ENCODE assay signal across 24 mouse cellular contexts in genomic region chr16:17015111-17015852, GRCm38 (mm10). TPM values are rescaled to one million over a fixed set of nuclear protein-coding genes. Genes with fewer than 3 reads are reported as not detected.
DNase-seq lines count a peak whose midpoint lies in the region; ATAC-seq lines count a peak whose summit lies in the region.
"Had no signal": no experiment of that assay in that cellular context is flagged by ENCODE, and none has a peak within 500 bp of the region (broad histone marks: within the 10 kb centered on the region; RNA-seq: fewer than 3 reads in every experiment).

No protein-coding gene starts in this region.

- no peak overlapping the region for H3K4me2 ChIP-seq in hindbrain, embryonic 12.5 days (replicated peaks)
- H3K4me2 ChIP-seq: forebrain, embryonic 12.5 days; limb, embryonic 15.5 days; liver, embryonic 15.5 days; neural tube, embryonic 15.5 days had no signal

- no peak overlapping the region for H3K4me3 ChIP-seq in hindbrain, embryonic 12.5 days
- H3K4me3 ChIP-seq: forebrain, embryonic 12.5 days; limb, embryonic 15.5 days; liver, embryonic 15.5 days; megakaryocyte, embryonic 14.5 days; myocyte; neural tube, embryonic 15.5 days had no signal

- peak; percentile 28 for DNase-seq in layer of hippocampus, adult 11-12 months (ENCODE audit: low spot score)
- no peak for DNase-seq in layer of hippocampus, postnatal 25 days (ENCODE audit: extremely low spot score in 1 of 2, low spot score in 1 of 2)
- peak; percentile 33 for DNase-seq in 416B (ENCODE audit: low read depth)
- peak; percentile 28 to 84 for DNase-seq in left cerebral cortex, postnatal 25 days (ENCODE audit: low spot score in 2 of 2)
- no peak for DNase-seq in adrenal gland, postnatal 10 days
- DNase-seq: adrenal gland, postnatal 14 days; cerebellum, adult 11-12 months; cerebellum, postnatal 25 days; heart, postnatal 4 days; kidney, adult 11 months; lung, postnatal 10 days; midbrain, embryonic 14.5 days; thymus, postnatal 4 days had no signal

- 95% methylated on average over 4 of the region's 4 CpGs for WGBS in hindbrain, embryonic 12.5 days

- intact Hi-C loops in left cerebral cortex, postnatal 25 days (cut with DNase I) = no loop called here

- ATAC-seq in CD4-positive, CD25-positive, alpha-beta regulatory T cell, adult 4 months = peak; percentile 49
- no peak for ATAC-seq in megakaryocyte, adult 5-6 weeks (ENCODE audit: poor library complexity, severe bottlenecking)
- no peak for ATAC-seq in hindbrain, embryonic 12.5 days (ENCODE audit: low FRiP score)
- ATAC-seq: hindbrain, embryonic 16.5 days; Patski had no signal

- H3K27ac ChIP-seq in hindbrain, embryonic 12.5 days = no peak overlapping the region
- H3K27ac ChIP-seq: forebrain, embryonic 12.5 days; limb, embryonic 15.5 days; liver, embryonic 15.5 days; neural tube, embryonic 15.5 days had no signal

- no peak overlapping the region for H3K9ac ChIP-seq in hindbrain, embryonic 12.5 days
- H3K9ac ChIP-seq: forebrain, embryonic 12.5 days; limb, embryonic 15.5 days; liver, embryonic 15.5 days; neural tube, embryonic 15.5 days had no signal

- H3K4me1 ChIP-seq in hindbrain, embryonic 12.5 days = no peaks in the 10 kb centered on the region
- H3K4me1 ChIP-seq: forebrain, embryonic 12.5 days; neural tube, embryonic 15.5 days had no signal

- H3K9me3 ChIP-seq in hindbrain, embryonic 12.5 days (replicated peaks) = no peaks in the 10 kb centered on the region
- H3K9me3 ChIP-seq: forebrain, embryonic 12.5 days; limb, embryonic 15.5 days; liver, embryonic 15.5 days; megakaryocyte, embryonic 14.5 days; neural tube, embryonic 15.5 days had no signal

- no peaks in the 10 kb centered on the region for H3K27me3 ChIP-seq in hindbrain, embryonic 12.5 days
- H3K27me3 ChIP-seq: forebrain, embryonic 12.5 days; limb, embryonic 15.5 days; liver, embryonic 15.5 days; megakaryocyte, embryonic 14.5 days; neural tube, embryonic 15.5 days; Patski had no signal

- H3K36me3 ChIP-seq in hindbrain, embryonic 12.5 days = peaks cover 32% of the 10 kb centered on the region

RNA-seq across cellular contexts. Expression of gene Mapk1, which starts 32.1 kb away (rescaled TPM):
- total RNA-seq in layer of hippocampus, postnatal 25 days (2021) = 100 to 1,000 TPM; 519 to 524 TPM
- 10 to 100 TPM; 19.1 to 32.1 TPM for polyA plus RNA-seq in CD4-positive, CD25-positive, alpha-beta regulatory T cell, adult 4 months (2017; shearing (Covaris generic))
- 100 to 1,000 TPM; 510 to 530 TPM for total RNA-seq in left cerebral cortex, postnatal 25 days (2021)
- total RNA-seq in megakaryocyte, adult 5-6 weeks (2015) = 109 and 111 TPM in 2 replicates
- 114 and 121 TPM in 2 replicates for total RNA-seq in megakaryocyte, adult 5-6 weeks (2017)
- 162 and 163 TPM in 2 replicates for polyA plus RNA-seq in hindbrain, embryonic 12.5 days (2016; fragmentation: Nextera tagmentation; extraction: Ambion mirVana)
- total RNA-seq in adrenal gland, postnatal 10 days (2021) = 100 to 1,000 TPM; 154 to 160 TPM

RNA-seq across cellular contexts. Expression of gene Ypel1, which starts 54.2 kb away (rescaled TPM):
- 10 to 100 TPM; 39.8 to 40.5 TPM for total RNA-seq in layer of hippocampus, postnatal 25 days (2021)
- 1 to 10 TPM; 7.5 to 10.0 TPM for polyA plus RNA-seq in CD4-positive, CD25-positive, alpha-beta regulatory T cell, adult 4 months (2017; shearing (Covaris generic))
- 10 to 100 TPM; 46.1 to 50.4 TPM for total RNA-seq in left cerebral cortex, postnatal 25 days (2021)
- 0.33 and 1.0 TPM in 2 replicates for total RNA-seq in megakaryocyte, adult 5-6 weeks (2015)
- total RNA-seq in megakaryocyte, adult 5-6 weeks (2017) = 0.15 TPM in 1 of 2 replicates, not detected in the other
- polyA plus RNA-seq in hindbrain, embryonic 12.5 days (2016; fragmentation: Nextera tagmentation; extraction: Ambion mirVana) = 96.2 and 105 TPM in 2 replicates
- total RNA-seq in adrenal gland, postnatal 10 days (2021) = 1 to 10 TPM; 6.2 to 9.4 TPM

Comparison
In these comparisons a context has a peak if more than half of its experiments do, and no peak if none do; other contexts are left out.
1. DNase-seq: peak in layer of hippocampus, adult 11-12 months (single experiment), 416B (single experiment) and left cerebral cortex, postnatal 25 days (2 of 2); none in layer of hippocampus, postnatal 25 days (0 of 2) and adrenal gland, postnatal 10 days (single experiment).